Mouse (Mus musculus): ENCODE measurements around the gene Cd209b. TPM values are rescaled to one million over a fixed set of nuclear protein-coding genes. Genes with fewer than 3 reads are reported as not detected.

The Cd209b gene
- 5.8 and 8.3 TPM in 2 replicates for polyA plus RNA-seq (2012; rRNA removed; ENCODE audit: low replicate concordance)

GRCm38 (mm10) chr8:3926744-3927143 is at the start of gene Cd209b:
Gene Cd209b (minus strand): TSS chr8:3926844.

GRCm38 (mm10) chr8:3954646-3955045 is 28.0 kb upstream of the Cd209b start, which contains the start of gene Cd209c:
Gene Cd209c (minus strand): TSS chr8:3954746.

GRCm38 (mm10) chr8:3878455-3878854 is 48.2 kb downstream of the Cd209b start, which contains the start of gene Cd209d:
Gene Cd209d (minus strand): TSS chr8:3878555.

Other genes with a start within 250 kb of the Cd209b start
- 0.36 TPM in 1 of 2 replicates, not detected in the other for gene Fcer2a, start 232.7 kb downstream of the Cd209b start, polyA plus RNA-seq (2012; rRNA removed; ENCODE audit: low replicate concordance)
- 0.23 and 0.42 TPM in 2 replicates for gene Clec4g, start 206.2 kb downstream of the Cd209b start, polyA plus RNA-seq (2012; rRNA removed; ENCODE audit: low replicate concordance)
- gene Cd209a, start 177.9 kb downstream of the Cd209b start, polyA plus RNA-seq (2012; rRNA removed; ENCODE audit: low replicate concordance): 5.6 TPM in 2 replicates
- gene Cd209e, start 72.5 kb downstream of the Cd209b start, polyA plus RNA-seq (2012; rRNA removed; ENCODE audit: low replicate concordance): 0.20 and 0.28 TPM in 2 replicates
- gene Cd209d, start 48.3 kb downstream of the Cd209b start, polyA plus RNA-seq (2012; rRNA removed; ENCODE audit: low replicate concordance): 10.1 and 14.4 TPM in 2 replicates
- 2.9 and 3.3 TPM in 2 replicates for gene Cd209c, start 27.9 kb upstream of the Cd209b start, polyA plus RNA-seq (2012; rRNA removed; ENCODE audit: low replicate concordance)
- gene Cd209f, start 179.0 kb upstream of the Cd209b start, polyA plus RNA-seq (2012; rRNA removed; ENCODE audit: low replicate concordance): 40.2 and 44.0 TPM in 2 replicates
- 29.4 and 31.4 TPM in 2 replicates for gene Cd209g, start 207.3 kb upstream of the Cd209b start, polyA plus RNA-seq (2012; rRNA removed; ENCODE audit: low replicate concordance)
- 36.9 and 46.0 TPM in 2 replicates for gene Evi5l, start 239.7 kb upstream of the Cd209b start, polyA plus RNA-seq (2012; rRNA removed; ENCODE audit: low replicate concordance)

All from subcutaneous adipose tissue, adult 2 months (tissue).